Mouse (Mus musculus): ENCODE data around the gene Ngf. TPM values are rescaled to one million over a fixed set of nuclear protein-coding genes. Genes with fewer than 3 reads are reported as not detected.
A peak's percentile ranks its signal among the peaks of the same experiment; 100 is the strongest.

The Ngf gene
- total RNA-seq (2021), result 1 to 10 TPM; 4.2 to 4.6 TPM
- long read RNA-seq, experiment 1, result 0 reads
- long read RNA-seq, experiment 2, partial matches to known transcripts, result 0 of 2 reads
- long read RNA-seq, experiment 2, other reads (novel, unspliced or antisense), result 1 of 2 reads

DNA sequence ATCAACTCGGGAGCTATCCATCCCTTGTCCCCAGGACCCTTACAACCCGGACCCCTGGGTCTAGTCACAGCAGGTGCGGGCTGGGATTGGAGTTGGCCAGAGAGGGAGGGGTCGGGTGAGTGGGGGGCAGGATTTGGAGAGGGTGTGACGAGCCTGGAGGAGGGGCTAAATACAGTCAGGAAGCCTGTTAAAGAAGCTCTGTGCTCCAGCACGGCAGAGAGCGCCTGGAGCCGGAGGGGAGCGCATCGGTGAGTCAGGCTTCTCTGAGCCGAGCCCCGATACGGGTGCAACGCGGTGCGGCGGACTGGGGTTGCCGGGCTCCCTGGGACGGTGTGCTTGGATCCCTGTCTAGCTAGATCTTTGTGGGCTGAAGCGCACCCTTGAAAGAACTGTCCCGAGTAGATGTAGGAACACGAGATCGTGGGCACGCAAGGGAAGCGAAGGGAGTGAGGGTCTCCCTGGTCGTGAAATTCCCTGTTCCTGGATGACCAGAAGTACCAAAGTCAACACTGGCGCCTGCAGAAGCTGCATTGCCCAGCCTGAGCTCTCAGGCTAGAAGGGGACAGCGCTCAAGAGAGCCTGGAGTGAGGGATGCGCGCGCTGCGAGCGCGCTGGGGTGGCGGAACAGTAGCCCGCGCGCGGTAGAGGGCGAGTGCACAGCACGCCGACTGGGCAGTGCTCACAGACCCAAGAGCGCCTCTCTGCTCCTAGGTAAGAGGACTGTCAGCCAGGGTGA is at the start of gene Ngf:
Gene Ngf, plus strand, starts transcription at position 207 of the 736 bp plus-strand sequence.
- peak in 1 of 2 experiments; percentile 35 for DNase-seq (ENCODE audit: extremely low spot score in 1 of 2, low spot score in 2 of 2)
- Histone ChIP-seq H3K4me3 (peak within 1 kb of the TSS; percentile 38), H3K27ac (no peak within 1 kb of the TSS)
- intact Hi-C loops (cut with DNase I), result loop anchor here (5.0 kb wide), 1 partner anchor 222 kb away; no protein-coding TSS in a partner anchor
- TF ChIP-seq CTCF (IDR thresholded peaks at IDR 0.05), result no peak

DNA sequence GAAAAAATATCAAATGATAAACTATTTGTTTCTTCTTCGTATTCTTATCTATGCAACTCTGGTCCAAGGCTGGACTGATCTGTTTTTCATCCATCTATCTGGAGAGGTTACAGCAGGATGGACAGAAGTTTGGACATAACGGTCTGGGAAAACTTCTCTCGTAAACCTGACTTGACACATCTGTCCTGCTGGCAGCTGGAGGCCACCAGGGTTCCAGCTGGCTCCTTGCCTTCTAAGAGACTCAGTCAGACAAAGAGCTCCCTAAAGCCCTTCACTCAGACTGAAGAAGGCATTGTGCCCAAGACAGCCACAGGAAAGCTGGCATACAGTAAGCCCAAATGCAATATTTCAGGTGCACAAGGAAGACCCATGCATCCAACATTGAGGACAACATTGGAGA is 24.2 kb upstream of the Ngf start:
- intact Hi-C loops (cut with DNase I), result no loop called here
- Histone ChIP-seq H3K4me3 (no peak overlapping the region), H3K27ac (no peak overlapping the region)

DNA sequence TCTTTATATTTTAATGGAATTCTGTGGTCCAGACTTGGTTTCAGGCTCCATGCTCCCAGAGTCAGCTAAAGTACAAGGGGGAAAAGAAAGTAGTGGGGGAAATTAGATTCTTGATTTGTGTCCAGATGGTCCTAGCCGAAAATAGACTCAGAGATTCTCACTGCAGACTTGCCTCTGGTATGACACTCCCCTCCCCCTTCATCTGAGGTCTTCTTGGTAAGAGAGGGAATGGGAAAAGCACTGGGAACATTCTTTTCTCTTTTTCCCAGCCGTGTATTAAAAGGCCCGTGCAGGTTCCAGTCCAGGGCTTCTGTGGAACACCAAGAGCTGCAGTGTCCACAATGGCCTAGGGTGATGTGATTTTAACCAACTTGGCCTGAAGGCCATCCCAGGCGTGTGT is 23.0 kb upstream of the Ngf start:
- TF ChIP-seq CTCF (IDR thresholded peaks at IDR 0.05), result no peak
- intact Hi-C loops (cut with DNase I), result no loop called here

More for the DNA sequence above, 24.2 kb upstream of the Ngf start:
- DNase-seq (ENCODE audit: extremely low spot score in 1 of 2, low spot score in 2 of 2), result no peak
- no peak for TF ChIP-seq CTCF (IDR thresholded peaks at IDR 0.05)

DNA sequence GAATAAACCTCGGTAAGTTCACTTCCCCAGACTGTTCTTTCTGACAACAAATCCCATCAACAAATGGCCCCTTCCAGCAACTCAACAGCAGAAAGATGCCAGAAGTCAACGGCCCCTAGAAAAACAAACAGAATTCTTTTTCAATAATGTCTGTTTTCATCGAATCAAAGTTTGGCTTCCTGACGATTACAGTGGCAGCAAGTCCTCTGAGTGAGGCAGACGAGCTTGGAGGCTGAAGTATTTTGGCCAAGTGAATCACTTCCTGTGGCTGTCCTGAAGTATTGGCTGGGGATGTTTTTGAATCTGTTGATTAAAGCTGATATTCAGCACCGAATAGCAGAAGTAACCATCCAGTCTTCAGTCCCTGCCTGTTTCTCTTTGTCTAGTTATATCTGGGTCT is 15.2 kb upstream of the Ngf start:
- no peak for TF ChIP-seq CTCF (IDR thresholded peaks at IDR 0.05)
- intact Hi-C loops (cut with DNase I), result no loop called here
- H3K27ac ChIP-seq, result no peak overlapping the region
- peak in 1 of 2 experiments; percentile 1 for DNase-seq (ENCODE audit: extremely low spot score in 1 of 2, low spot score in 2 of 2)
- no peak overlapping the region for H3K4me3 ChIP-seq

More for the DNA sequence above, 23.0 kb upstream of the Ngf start:
- no peak overlapping the region for H3K4me3 ChIP-seq
- no peak for DNase-seq (ENCODE audit: extremely low spot score in 1 of 2, low spot score in 2 of 2)
- H3K27ac ChIP-seq, result no peak overlapping the region

DNA sequence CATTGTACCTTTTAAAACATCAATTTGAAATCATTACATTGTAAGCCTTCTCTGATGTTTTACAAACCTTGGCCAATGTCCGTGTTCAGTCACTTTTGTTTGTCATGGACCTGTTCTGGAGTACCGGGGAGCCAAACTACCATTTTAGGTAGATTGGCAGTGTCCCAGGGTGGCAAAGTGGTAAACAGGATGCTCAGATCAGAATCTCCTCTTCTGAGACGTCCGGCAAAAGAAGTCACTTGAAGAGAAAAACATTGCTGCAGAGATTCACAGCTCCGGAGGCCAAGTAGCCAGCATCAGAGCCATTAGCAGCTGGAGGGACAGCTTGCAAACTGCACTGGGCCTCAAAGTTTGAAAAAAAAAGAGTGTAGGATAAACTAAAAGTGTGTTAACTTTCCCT is 9.2 kb upstream of the Ngf start:
- TF ChIP-seq CTCF (IDR thresholded peaks at IDR 0.05), result no peak
- peak in 1 of 2 experiments; percentile 0 for DNase-seq (ENCODE audit: extremely low spot score in 1 of 2, low spot score in 2 of 2)
- no peak overlapping the region for H3K4me3 ChIP-seq
- intact Hi-C loops (cut with DNase I), result no loop called here
- no peak overlapping the region for H3K27ac ChIP-seq

DNA sequence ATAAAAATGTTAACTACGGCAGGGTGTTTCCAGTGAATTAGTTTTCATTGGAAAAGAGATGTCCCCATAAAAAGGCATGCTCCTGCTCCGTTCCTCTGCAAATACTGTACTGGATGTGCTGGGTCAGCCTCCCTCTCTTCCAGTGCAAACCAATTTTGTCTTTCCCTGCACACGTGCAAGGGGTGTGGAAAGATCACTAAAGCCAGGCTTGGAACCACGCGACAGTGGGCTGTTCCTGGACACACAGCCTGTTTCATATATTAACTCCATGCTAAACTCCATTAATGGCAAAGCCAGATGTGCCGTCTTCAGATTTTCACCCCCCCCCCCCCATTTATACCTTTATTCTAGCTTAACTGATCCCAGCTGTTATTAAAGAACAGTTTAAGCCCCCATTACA is 8.7 kb upstream of the Ngf start:
- peak in 1 of 2 experiments; percentile 2 for DNase-seq (ENCODE audit: extremely low spot score in 1 of 2, low spot score in 2 of 2)
- intact Hi-C loops (cut with DNase I), result no loop called here
- TF ChIP-seq CTCF (IDR thresholded peaks at IDR 0.05), result no peak
- Histone ChIP-seq H3K27ac (no peak overlapping the region), H3K4me3 (no peak overlapping the region)

DNA sequence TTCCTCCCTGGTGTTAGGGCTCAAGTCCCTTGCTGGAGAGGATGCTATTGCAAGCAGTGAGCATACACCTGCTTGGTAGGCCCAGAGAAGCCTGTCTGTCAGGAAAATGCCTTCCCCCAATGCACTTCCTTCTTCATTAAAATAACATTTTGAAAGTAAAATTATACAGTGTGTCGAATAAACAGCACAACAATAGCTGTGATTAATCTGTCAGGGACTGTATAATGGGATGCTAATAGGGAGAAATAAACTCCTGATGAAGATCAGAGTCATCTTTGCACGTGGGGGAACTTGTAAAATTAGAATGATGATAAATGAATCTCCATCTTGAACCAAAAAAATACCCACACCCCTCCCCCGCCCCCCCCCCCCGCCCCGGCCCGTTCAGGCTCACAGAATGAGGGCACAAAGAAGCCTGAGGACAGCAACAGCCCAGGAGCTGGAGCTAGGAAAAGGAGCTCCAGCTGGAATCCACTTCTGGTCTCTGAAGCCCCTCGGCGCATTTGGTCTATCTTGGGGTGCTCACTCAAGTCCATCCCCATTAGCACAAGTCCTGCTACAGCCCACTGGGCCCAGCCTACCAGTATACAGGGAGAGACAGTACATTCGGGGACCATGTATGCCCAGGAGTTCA is 6.9 kb upstream of the Ngf start:
- intact Hi-C loops (cut with DNase I), result no loop called here
- TF ChIP-seq CTCF (IDR thresholded peaks at IDR 0.05), result no peak
- H3K27ac ChIP-seq, result no peak overlapping the region
- no peak overlapping the region for H3K4me3 ChIP-seq
- DNase-seq (ENCODE audit: extremely low spot score in 1 of 2, low spot score in 2 of 2), result peak in 1 of 2 experiments; percentile 2

DNA sequence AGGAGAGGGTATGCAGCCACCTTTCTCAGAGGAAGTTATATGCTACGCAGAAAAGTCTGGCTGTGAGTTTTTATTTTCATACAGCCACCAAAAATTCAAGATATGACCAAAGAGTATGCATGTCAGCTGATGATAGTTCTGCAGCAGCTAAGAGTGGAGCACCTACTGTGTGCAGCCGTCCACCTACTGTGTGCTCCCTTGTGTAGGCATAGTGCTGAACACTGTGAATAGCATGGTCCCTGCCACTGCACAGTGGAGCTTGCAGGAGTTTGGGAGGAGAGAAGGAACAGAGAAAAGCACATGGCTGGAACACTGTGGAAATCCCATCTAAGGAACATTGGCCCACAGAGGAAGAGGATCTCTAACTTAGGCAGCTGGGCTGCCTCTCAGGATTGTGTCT is 6.4 kb upstream of the Ngf start:
- intact Hi-C loops (cut with DNase I), result no loop called here
- no peak for TF ChIP-seq CTCF (IDR thresholded peaks at IDR 0.05)

DNA sequence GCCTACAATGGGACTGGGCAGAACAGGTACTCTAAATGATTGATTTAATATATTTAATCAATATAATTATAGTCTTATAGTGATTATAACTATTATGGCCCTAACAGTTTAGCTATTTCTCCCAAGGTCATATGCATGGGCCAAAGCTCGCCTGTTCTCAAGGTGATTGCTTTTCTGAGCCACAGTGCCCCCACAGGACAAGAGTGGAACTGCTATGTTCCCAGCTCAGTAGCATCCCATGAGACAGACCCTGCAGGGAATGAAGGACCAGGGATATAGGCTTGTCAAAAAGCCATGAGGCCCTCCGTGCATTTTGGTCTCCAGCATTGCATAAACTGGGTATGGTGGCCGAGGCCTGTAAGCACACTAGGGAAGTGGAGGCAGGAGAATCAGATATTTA is 3.1 kb upstream of the Ngf start:
- TF ChIP-seq CTCF (IDR thresholded peaks at IDR 0.05), result peak; percentile 86
- no peak overlapping the region for H3K27ac ChIP-seq
- intact Hi-C loops (cut with DNase I), result loop anchor here (5.0 kb wide), 1 partner anchor 226 kb away; no protein-coding TSS in a partner anchor

More for the DNA sequence above, 6.4 kb upstream of the Ngf start:
- no peak for DNase-seq (ENCODE audit: extremely low spot score in 1 of 2, low spot score in 2 of 2)
- H3K4me3 ChIP-seq, result no peak overlapping the region
- no peak overlapping the region for H3K27ac ChIP-seq

DNA sequence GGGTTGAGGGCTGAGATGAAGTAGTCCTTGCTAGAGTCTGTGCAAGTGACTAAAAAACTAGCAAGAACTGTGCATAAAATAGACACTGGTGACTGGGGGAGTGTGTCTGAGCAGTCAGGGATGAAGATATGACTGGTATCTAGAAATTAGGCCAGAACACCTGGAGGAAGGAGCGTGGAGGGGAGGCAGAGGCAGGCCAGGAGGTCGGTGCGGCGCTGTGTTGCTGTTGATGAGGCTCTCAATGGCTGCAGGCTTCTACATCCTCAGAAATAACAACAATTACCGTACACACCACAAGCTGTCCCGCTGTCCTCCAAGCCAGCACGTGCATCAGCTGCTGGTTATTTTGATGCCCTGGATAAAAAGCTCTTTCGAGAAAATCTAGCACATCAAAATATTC is 2.6 kb upstream of the Ngf start:
- intact Hi-C loops (cut with DNase I), result loop anchor here (5.0 kb wide), 1 partner anchor 225 kb away; no protein-coding TSS in a partner anchor
- no peak overlapping the region for H3K4me3 ChIP-seq
- TF ChIP-seq CTCF (IDR thresholded peaks at IDR 0.05), result no peak
- no peak overlapping the region for H3K27ac ChIP-seq
- no peak for DNase-seq (ENCODE audit: extremely low spot score in 1 of 2, low spot score in 2 of 2)

More for the DNA sequence above, 3.1 kb upstream of the Ngf start:
- no peak overlapping the region for H3K4me3 ChIP-seq
- DNase-seq (ENCODE audit: extremely low spot score in 1 of 2, low spot score in 2 of 2), result peak; percentile 40 to 61

DNA sequence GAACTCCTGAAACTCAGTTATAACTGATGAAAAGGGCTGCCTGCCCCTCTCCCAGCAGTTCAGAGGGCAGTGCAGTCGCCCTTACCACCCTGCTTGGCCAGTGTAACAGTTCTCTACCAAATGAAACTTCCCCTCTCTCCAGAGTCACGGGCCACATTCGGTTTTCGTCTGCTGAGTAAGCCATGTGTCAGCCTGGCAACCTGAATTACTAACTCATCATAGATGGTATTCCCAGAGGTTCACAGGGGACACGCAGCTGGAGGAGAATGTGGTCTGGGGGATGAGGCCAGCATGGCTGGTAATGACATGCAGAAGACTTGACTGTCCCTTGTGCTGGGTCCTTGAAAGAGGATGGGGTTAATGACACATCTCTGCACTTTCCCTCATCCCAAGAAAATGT is 1.5 kb downstream of the Ngf start:
- no peak for DNase-seq (ENCODE audit: extremely low spot score in 1 of 2, low spot score in 2 of 2)
- Histone ChIP-seq H3K27ac (no peak overlapping the region), H3K4me3 (no peak overlapping the region)
- intact Hi-C loops (cut with DNase I), result no loop called here
- no peak for TF ChIP-seq CTCF (IDR thresholded peaks at IDR 0.05)

DNA sequence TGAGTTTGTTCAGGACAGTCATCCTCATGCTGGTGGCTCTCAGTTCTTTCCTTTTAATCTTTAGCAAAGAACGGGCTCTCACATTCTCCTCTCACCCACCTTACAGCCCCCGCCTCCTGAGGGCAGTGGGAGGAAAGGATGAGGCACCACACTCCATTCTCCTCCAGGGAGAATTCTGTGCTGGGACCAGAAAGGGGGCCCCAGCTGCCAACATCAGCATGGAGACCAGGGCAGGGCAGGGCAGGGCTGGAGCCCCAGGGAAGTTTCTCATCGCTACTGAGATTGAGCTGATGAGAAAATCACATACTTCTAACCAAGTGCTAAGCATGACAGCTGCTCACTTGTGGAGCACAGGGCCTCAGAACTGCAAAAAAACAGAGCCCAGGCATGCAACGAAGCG is 2.1 kb downstream of the Ngf start:
- DNase-seq (ENCODE audit: extremely low spot score in 1 of 2, low spot score in 2 of 2), result no peak
- intact Hi-C loops (cut with DNase I), result no loop called here
- Histone ChIP-seq H3K27ac (no peak overlapping the region), H3K4me3 (no peak overlapping the region)
- TF ChIP-seq CTCF (IDR thresholded peaks at IDR 0.05), result no peak
